Mouse (Mus musculus) heart, postnatal 36 days (tissue): ENCODE results near the gene Rbm39. TPM values are rescaled to one million over a fixed set of nuclear protein-coding genes. Genes with fewer than 3 reads are reported as not detected.
"Not testable (repeated sequence)": the region's sequence is repeated elsewhere in the genome, so short reads cannot be mapped to it uniquely, and the experiment has no call there.

Experiments
- DNase-seq, 2 experiments: peaks; one replicate each; pipeline ENCODE4 v3.0.0; 2021 to 2022
- intact Hi-C: fragments of 180-260 bp; cut with DNase I; formaldehyde crosslinking; loops from one replicate; pipeline ENCODE4 v1.15.1; 2025
- total RNA-seq, 2 experiments: library from RNA; stranded (reverse); gene quantifications; 2 replicates each; pipeline ENCODE4 v1.2.3; 2021

Gene Rbm39
- total RNA-seq: 100 to 1,000 TPM; 143 to 146 TPM

- DNase-seq: peak; percentile 100
- intact Hi-C loops: loop anchor here (1.0 to 5.0 kb wide), 4 partner anchors 16 to 99 kb away; partner anchors contain the start of genes Cpne1, Phf20 and Rbm12
These were observed at the start of gene Rbm39 for GRCm38 (mm10) chr2:156180094-156180821. Gene Rbm39, minus strand, starts transcription at chr2:156180238.

- no peak for DNase-seq
- intact Hi-C loops: no loop called here
These were observed 49.1 kb upstream of the Rbm39 start for GRCm38 (mm10) chr2:156229171-156229570.

- intact Hi-C loops: no loop called here
- no peak for DNase-seq
These were observed 47.7 kb upstream of the Rbm39 start for GRCm38 (mm10) chr2:156227689-156228088.

GRCm38 (mm10) chr2:156224043-156224442, 44.0 kb upstream of the Rbm39 start:
- intact Hi-C loops: no loop called here
- no peak for DNase-seq

GRCm38 (mm10) chr2:156222100-156222499, 42.1 kb upstream of the Rbm39 start:
- intact Hi-C loops: no loop called here
- DNase-seq: no peak

GRCm38 (mm10) chr2:156217786-156218185, 37.7 kb upstream of the Rbm39 start:
- DNase-seq: no peak
- intact Hi-C loops: no loop called here

- intact Hi-C loops: loop anchor here (5.0 kb wide), 1 partner anchor 53 kb away; no protein-coding TSS in a partner anchor
These were observed 23.9 kb upstream of the Rbm39 start for GRCm38 (mm10) chr2:156203917-156204316.

GRCm38 (mm10) chr2:156202848-156203437, 22.9 kb upstream of the Rbm39 start:
- peak; percentile 43 to 54 for DNase-seq
- intact Hi-C loops: loop anchor here (5.0 kb wide), 1 partner anchor 54 kb away; no protein-coding TSS in a partner anchor

More at GRCm38 (mm10) chr2:156203917-156204316, 23.9 kb upstream of the Rbm39 start:
- DNase-seq: no peak

- no peak for DNase-seq
- intact Hi-C loops: loop anchor here (5.0 kb wide), 1 partner anchor 56 kb away; no protein-coding TSS in a partner anchor
These were observed 21.4 kb upstream of the Rbm39 start for GRCm38 (mm10) chr2:156201486-156201885.

- DNase-seq: no peak
- intact Hi-C loops: loop anchor here (5.0 kb wide), 1 partner anchor 57 kb away; no protein-coding TSS in a partner anchor
These were observed 19.9 kb upstream of the Rbm39 start for GRCm38 (mm10) chr2:156199944-156200343.

- no peak for DNase-seq
- intact Hi-C loops: no loop called here
These were observed 17.3 kb upstream of the Rbm39 start for GRCm38 (mm10) chr2:156197129-156197911.

- peak; percentile 98 for DNase-seq
- intact Hi-C loops: loop anchor here (1.0 kb wide), 1 partner anchor 16 kb away; the partner anchor contains the start of gene Rbm39
These were observed 16.5 kb upstream of the Rbm39 start, which contains the start of gene Phf20 for GRCm38 (mm10) chr2:156196302-156197128. Gene Phf20, plus strand, starts transcription at chr2:156196466.

- intact Hi-C loops: no loop called here
- no peak for DNase-seq
These were observed 14.5 kb upstream of the Rbm39 start for GRCm38 (mm10) chr2:156194571-156194970.

GRCm38 (mm10) chr2:156193066-156193862, 13.2 kb upstream of the Rbm39 start:
- intact Hi-C loops: no loop called here
- no peak for DNase-seq

GRCm38 (mm10) chr2:156192068-156192467, 12.0 kb upstream of the Rbm39 start:
- no peak for DNase-seq
- intact Hi-C loops: no loop called here

- intact Hi-C loops: no loop called here
- DNase-seq: no peak
These were observed 11.5 kb upstream of the Rbm39 start for GRCm38 (mm10) chr2:156191540-156191939.

- peak; percentile 34 to 37 for DNase-seq
- intact Hi-C loops: no loop called here
These were observed 10.2 kb upstream of the Rbm39 start for GRCm38 (mm10) chr2:156190004-156190896.

- intact Hi-C loops, DNase-seq: not testable (repeated sequence)
These were observed 9.2 kb upstream of the Rbm39 start for GRCm38 (mm10) chr2:156189241-156189640.
